Mouse (Mus musculus): ENCODE data around the gene Fam43b. TPM values are rescaled to one million over a fixed set of nuclear protein-coding genes. Genes with fewer than 3 reads are reported as not detected.

Gene Fam43b
- polyA plus RNA-seq, 1 experiment = not detected

GRCm38 (mm10) chr4:138352692-138353091, 43.6 kb downstream of the Fam43b start:
- no peak for DNase-seq (ENCODE audit: low read depth)

- no peak for DNase-seq (ENCODE audit: low read depth)
These were observed 44.5 kb downstream of the Fam43b start for GRCm38 (mm10) chr4:138351821-138352220.

- DNase-seq (ENCODE audit: low read depth) = no peak
These were observed 47.6 kb downstream of the Fam43b start for GRCm38 (mm10) chr4:138348716-138349115.

GRCm38 (mm10) chr4:138347280-138347679, 49.0 kb downstream of the Fam43b start:
- DNase-seq (ENCODE audit: low read depth) = no peak

- DNase-seq (ENCODE audit: low read depth) = no peak
These were observed 51.3 kb downstream of the Fam43b start for GRCm38 (mm10) chr4:138344891-138345545.

Other genes with a start within 250 kb of the Fam43b start
- 59.8 and 63.2 TPM in 2 replicates for gene Hp1bp3, start 180.2 kb downstream of the Fam43b start, polyA plus RNA-seq (2012; rRNA removed)
- gene Sh2d5, start 146.1 kb downstream of the Fam43b start, polyA plus RNA-seq (2012; rRNA removed) = 7.9 and 8.5 TPM in 2 replicates
- 6.2 and 7.1 TPM in 2 replicates for gene Kif17, start 146.1 kb downstream of the Fam43b start, polyA plus RNA-seq (2012; rRNA removed)
- 277 and 404 TPM in 2 replicates for gene Ddost, start 91.8 kb downstream of the Fam43b start, polyA plus RNA-seq (2012; rRNA removed)
- 153 and 172 TPM in 2 replicates for gene Pink1, start 70.2 kb downstream of the Fam43b start, polyA plus RNA-seq (2012; rRNA removed)
- gene Cda, start 28.5 kb downstream of the Fam43b start, polyA plus RNA-seq (2012; rRNA removed) = 13.4 and 14.5 TPM in 2 replicates
- 19.4 and 19.6 TPM in 2 replicates for gene Mul1, start 38.1 kb upstream of the Fam43b start, polyA plus RNA-seq (2012; rRNA removed)
- gene Camk2n1, start 57.8 kb upstream of the Fam43b start, polyA plus RNA-seq (2012; rRNA removed) = 6.6 and 11.1 TPM in 2 replicates
- 0.04 and 0.25 TPM in 2 replicates for gene Vwa5b1, start 239.4 kb upstream of the Fam43b start, polyA plus RNA-seq (2012; rRNA removed)